Mouse (Mus musculus) testis, postnatal 10 days (tissue): ENCODE data around the gene Ndufaf2.
A peak's percentile ranks its signal among the peaks of the same experiment; 100 is the strongest.

Source experiments
- DNase-seq: peaks from one replicate; pipeline ENCODE4 v3.0.0; 2021; ENCODE audit warnings: low spot score

Ndufaf2 gene

GRCm38 (mm10) chr13:108158465-108159240, at the start of gene Ndufaf2, which contains the start of gene Ercc8:
Ndufaf2 (minus strand) TSS chr13:108158623.
Ercc8 (plus strand) TSS chr13:108158731.
- peak; percentile 100 for DNase-seq

- no peak for DNase-seq
These were observed 49.7 kb upstream of the Ndufaf2 start for GRCm38 (mm10) chr13:108208090-108208489.

- no peak for DNase-seq
These were observed 49.0 kb upstream of the Ndufaf2 start for GRCm38 (mm10) chr13:108207447-108207846.

- DNase-seq: no peak
These were observed 46.4 kb upstream of the Ndufaf2 start for GRCm38 (mm10) chr13:108204857-108205256.

- DNase-seq: no peak
These were observed 37.1 kb upstream of the Ndufaf2 start for GRCm38 (mm10) chr13:108195474-108195873.

- DNase-seq: peak; percentile 62
These were observed 32.8 kb upstream of the Ndufaf2 start for GRCm38 (mm10) chr13:108191074-108191720.

- no peak for DNase-seq
These were observed 29.6 kb upstream of the Ndufaf2 start for GRCm38 (mm10) chr13:108187994-108188393.

GRCm38 (mm10) chr13:108185530-108185929, 27.1 kb upstream of the Ndufaf2 start:
- DNase-seq: no peak

- DNase-seq: no peak
These were observed 26.4 kb upstream of the Ndufaf2 start for GRCm38 (mm10) chr13:108184743-108185255.

- DNase-seq: no peak
These were observed 22.4 kb upstream of the Ndufaf2 start for GRCm38 (mm10) chr13:108180821-108181220.

GRCm38 (mm10) chr13:108179618-108180017, 21.2 kb upstream of the Ndufaf2 start:
- no peak for DNase-seq

GRCm38 (mm10) chr13:108170511-108170910, 12.1 kb upstream of the Ndufaf2 start:
- DNase-seq: no peak

GRCm38 (mm10) chr13:108170002-108170401, 11.6 kb upstream of the Ndufaf2 start:
- no peak for DNase-seq

- DNase-seq: no peak
These were observed 6.2 kb upstream of the Ndufaf2 start for GRCm38 (mm10) chr13:108164621-108165020.

GRCm38 (mm10) chr13:108163912-108164311, 5.5 kb upstream of the Ndufaf2 start:
- DNase-seq: no peak

- no peak for DNase-seq
These were observed 1.5 kb upstream of the Ndufaf2 start for GRCm38 (mm10) chr13:108159963-108160362.

GRCm38 (mm10) chr13:108159241-108159575, 785 bp upstream of the Ndufaf2 start:
- DNase-seq: no peak

- no peak for DNase-seq
These were observed 525 bp downstream of the Ndufaf2 start for GRCm38 (mm10) chr13:108157732-108158464.

GRCm38 (mm10) chr13:108157156-108157555, 1.3 kb downstream of the Ndufaf2 start:
- no peak for DNase-seq

GRCm38 (mm10) chr13:108152650-108153372, 5.6 kb downstream of the Ndufaf2 start:
- peak; percentile 73 for DNase-seq

- no peak for DNase-seq
These were observed 6.6 kb downstream of the Ndufaf2 start for GRCm38 (mm10) chr13:108151782-108152181.

GRCm38 (mm10) chr13:108144086-108144485, 14.3 kb downstream of the Ndufaf2 start:
- DNase-seq: no peak
